Mouse (Mus musculus) kidney, postnatal 10 days (tissue): ENCODE results near the gene Atg101.

ENCODE experiments used
- DNase-seq: peaks from one replicate; pipeline ENCODE4 v3.0.0; 2021; ENCODE audit warnings: mixed read lengths

Gene Atg101

GRCm38 (mm10) chr15:101283911-101284750, at the start of gene Atg101:
Atg101 (plus strand) TSS chr15:101284272.
- DNase-seq = peak; percentile 95

- DNase-seq = peak; percentile 23
These were observed 49.3 kb upstream of the Atg101 start for GRCm38 (mm10) chr15:101234611-101235341.

GRCm38 (mm10) chr15:101235342-101235698, 48.8 kb upstream of the Atg101 start:
- peak; percentile 16 for DNase-seq

GRCm38 (mm10) chr15:101235728-101236327, 48.2 kb upstream of the Atg101 start:
- DNase-seq = peak; percentile 46

- peak; percentile 89 for DNase-seq
These were observed 47.2 kb upstream of the Atg101 start for GRCm38 (mm10) chr15:101236878-101237277.

GRCm38 (mm10) chr15:101238885-101239511, 45.1 kb upstream of the Atg101 start:
- DNase-seq = peak; percentile 82

- peak; percentile 11 for DNase-seq
These were observed 44.3 kb upstream of the Atg101 start for GRCm38 (mm10) chr15:101239821-101240220.

- peak; percentile 93 for DNase-seq
These were observed 43.3 kb upstream of the Atg101 start for GRCm38 (mm10) chr15:101240799-101241204.

GRCm38 (mm10) chr15:101241236-101241635, 42.8 kb upstream of the Atg101 start:
- peak; percentile 27 for DNase-seq

- no peak for DNase-seq
These were observed 42.2 kb upstream of the Atg101 start for GRCm38 (mm10) chr15:101241853-101242252.

- DNase-seq = peak; percentile 80
These were observed 41.4 kb upstream of the Atg101 start for GRCm38 (mm10) chr15:101242645-101243044.

GRCm38 (mm10) chr15:101244012-101244411, 40.1 kb upstream of the Atg101 start:
- no peak for DNase-seq

- peak; percentile 98 for DNase-seq
These were observed 37.6 kb upstream of the Atg101 start for GRCm38 (mm10) chr15:101246231-101247154.

- no peak for DNase-seq
These were observed 36.9 kb upstream of the Atg101 start for GRCm38 (mm10) chr15:101247155-101247498.

GRCm38 (mm10) chr15:101248029-101248710, 35.9 kb upstream of the Atg101 start:
- no peak for DNase-seq

GRCm38 (mm10) chr15:101250220-101250800, 33.8 kb upstream of the Atg101 start:
- DNase-seq = no peak

- DNase-seq = no peak
These were observed 32.1 kb upstream of the Atg101 start for GRCm38 (mm10) chr15:101251930-101252329.

- DNase-seq = no peak
These were observed 31.5 kb upstream of the Atg101 start for GRCm38 (mm10) chr15:101252614-101253013.

GRCm38 (mm10) chr15:101253563-101253885, 30.5 kb upstream of the Atg101 start:
- DNase-seq = no peak

- peak; percentile 88 for DNase-seq
These were observed 29.9 kb upstream of the Atg101 start, which contains the start of gene Nr4a1 for GRCm38 (mm10) chr15:101253886-101254795. Nr4a1 (plus strand) TSS chr15:101254269.
